Mouse (Mus musculus) stomach, postnatal 0 days (tissue): ENCODE data around the gene Eif4h. TPM values are rescaled to one million over a fixed set of nuclear protein-coding genes. Genes with fewer than 3 reads are reported as not detected.
A peak's percentile ranks its signal among the peaks of the same experiment; 100 is the strongest.

Experiments used
- ATAC-seq: fragments of 200-750 bp; cut with Nextera tagmentation; 2 replicates; pipeline ENCODE4 v1.8.0; 2017; ENCODE audit not compliant: low FRiP score, low TSS enrichment
- DNase-seq: peaks from one replicate; pipeline ENCODE4 v3.0.0-alpha.2; 2016; ENCODE audit warnings: low spot score
- H3K27ac ChIP-seq: fragments of 300-500 bp; sonication (generic); replicated peaks from 2 replicates; pipeline ENCODE4 v1.5.1; 2014; ENCODE audit warnings: mild to moderate bottlenecking, control low read depth
- H3K27me3 ChIP-seq: fragments of 300-500 bp; sonication (generic); 2 replicates; pipeline ENCODE4 v1.6.1; 2014; ENCODE audit warnings: low read length; ENCODE audit not compliant: control insufficient read depth, insufficient read depth
- H3K36me3 ChIP-seq: fragments of 300-500 bp; sonication (generic); 2 replicates; pipeline ENCODE4 v1.6.1; 2014; ENCODE audit warnings: low read length, mixed read lengths; ENCODE audit not compliant: control insufficient read depth, insufficient read depth
- H3K4me1 ChIP-seq: fragments of 300-500 bp; sonication (generic); replicated peaks from 2 replicates; pipeline ENCODE4 v1.6.1; 2014; ENCODE audit warnings: antibody characterized with exemption; ENCODE audit not compliant: control insufficient read depth, insufficient read depth
- H3K4me2 ChIP-seq: fragments of 300-500 bp; sonication (generic); replicated peaks from 2 replicates; pipeline ENCODE4 v1.6.1; 2014; ENCODE audit warnings: low read depth, mild to moderate bottlenecking, control low read depth, moderate library complexity
- H3K4me3 ChIP-seq: fragments of 300-500 bp; sonication (generic); 2 replicates; pipeline ENCODE4 v1.5.1; 2014; ENCODE audit warnings: low read depth, low read length, control low read depth
- H3K9ac ChIP-seq: fragments of 300-500 bp; sonication (generic); 2 replicates; pipeline ENCODE4 v1.6.1; 2014; ENCODE audit warnings: mild to moderate bottlenecking, low read length, control low read depth, mixed read lengths
- H3K9me3 ChIP-seq: fragments of 300-500 bp; sonication (generic); 2 replicates; pipeline ENCODE4 v1.6.1; 2016; ENCODE audit warnings: low read length; ENCODE audit not compliant: control insufficient read depth
- CTCF ChIP-seq: IDR thresholded peaks from 2 replicates; pipeline ENCODE4 v1.5.1; 2016; ENCODE audit warnings: antibody characterized with exemption, low read depth, mild to moderate bottlenecking, moderate library complexity
- EP300 ChIP-seq: optimal IDR thresholded peaks from 2 replicates; pipeline ENCODE3; 2016; ENCODE audit warnings: antibody characterized with exemption
- WGBS: fragments of 180-500 bp; shearing (Covaris S2); extraction: QIAGEN DNeasy Blood & Tissue Kit; methylation state at CpG from one replicate; pipeline ENCODE4 v1.1.7; 2014; 5-methylcytosine and 5-hydroxymethylcytosine counted together
- microRNA-seq: library from miRNA; unstranded; fragments of <30 nt; microRNA quantifications from one replicate; pipeline ENCODE4, GENCODE M21; 2016
- polyA plus RNA-seq: library from polyadenylated mRNA; unstranded; fragments of >200 nt; fragmentation: Nextera tagmentation; extraction: Ambion mirVana; gene quantifications from 2 replicates; pipeline ENCODE4 v1.2.1, GENCODE M21; 2015

The Eif4h gene
- polyA plus RNA-seq, 1 experiment from 2014 or later, result 238 TPM

- Histone ChIP-seq H3K4me2 (no peak overlapping the region), H3K27me3 (no peaks in the 10 kb centered on the region), H3K9me3 (no peaks in the 10 kb centered on the region), H3K27ac (no peak overlapping the region), H3K36me3 (no peaks in the 10 kb centered on the region), H3K4me1 (no peaks in the 10 kb centered on the region), H3K9ac (no peak overlapping the region), H3K4me3 (no peak overlapping the region)
- ATAC-seq (peak; percentile 29; the same call in 1 of the 2 replicates), DNase-seq (peak; percentile 47)
- TF ChIP-seq CTCF (peak; percentile 47), EP300 (no peak)
- 55% methylated on average over 14 of the region's 14 CpGs for WGBS
Measured at GRCm38 (mm10) chr5:134576517-134577220, 62.6 kb downstream of the Eif4h start.

- no peak overlapping the region for H3K4me2 ChIP-seq
- no peak overlapping the region for H3K9ac ChIP-seq
- H3K4me1 ChIP-seq, result no peaks in the 10 kb centered on the region
- DNase-seq, result no peak
- no peaks in the 10 kb centered on the region for H3K27me3 ChIP-seq
- no peaks in the 10 kb centered on the region for H3K36me3 ChIP-seq
- TF ChIP-seq CTCF, result no peak
- no peak for TF ChIP-seq EP300
- WGBS, result 86% methylated on average over 5 of the region's 5 CpGs
- no peaks in the 10 kb centered on the region for H3K9me3 ChIP-seq
- no peak overlapping the region for H3K27ac ChIP-seq
- no peak overlapping the region for H3K4me3 ChIP-seq
- no peak for ATAC-seq
Measured at GRCm38 (mm10) chr5:134575833-134576232, 63.5 kb downstream of the Eif4h start.

- Histone ChIP-seq H3K36me3 (no peaks in the 10 kb centered on the region), H3K4me1 (no peaks in the 10 kb centered on the region), H3K4me2 (peak overlapping the region; percentile 82), H3K9ac (peak overlapping the region; percentile 58; the same call in 1 of the 2 replicates), H3K9me3 (no peaks in the 10 kb centered on the region), H3K4me3 (peak overlapping the region; percentile 52), H3K27me3 (no peaks in the 10 kb centered on the region), H3K27ac (peak overlapping the region; percentile 76)
- ATAC-seq, result 0 out of 2 replicates have a peak, but pooled peaks have one; percentile 13
- no peak for DNase-seq
- WGBS, result 33% methylated on average over 10 of the region's 10 CpGs
- no peak for TF ChIP-seq CTCF
- TF ChIP-seq EP300, result no peak
Measured at GRCm38 (mm10) chr5:134572508-134573214, 66.6 kb downstream of the Eif4h start.

- Histone ChIP-seq H3K36me3 (no peaks in the 10 kb centered on the region), H3K9ac (peak overlapping the region; percentile 58), H3K27me3 (no peaks in the 10 kb centered on the region), H3K4me1 (no peaks in the 10 kb centered on the region), H3K9me3 (no peaks in the 10 kb centered on the region), H3K27ac (peak overlapping the region; percentile 76), H3K4me3 (peak overlapping the region; percentile 52), H3K4me2 (peak overlapping the region; percentile 82)
- DNase-seq, result peak; percentile 65
- WGBS, result under 1% methylated on average over 23 of the region's 23 CpGs
- TF ChIP-seq EP300 (no peak), CTCF (no peak)
- peak; percentile 58 for ATAC-seq
Measured at GRCm38 (mm10) chr5:134571730-134572507, 67.4 kb downstream of the Eif4h start.

Small RNA genes within 50 kb of the gene (microRNA-seq; reads per million reads assigned to microRNA genes)
- not detected for gene Mir7228

Other genes with a start within 250 kb of the Eif4h start
- 42.4 and 47.0 TPM in 2 replicates for gene Gtf2ird1, start 182.8 kb downstream of the Eif4h start, polyA plus RNA-seq
- gene Clip2, start 87.1 kb downstream of the Eif4h start, polyA plus RNA-seq, result 1.0 and 1.1 TPM in 2 replicates
- gene Syna, start 79.3 kb downstream of the Eif4h start, polyA plus RNA-seq, result 0.07 TPM in 2 replicates
- 81.5 and 83.7 TPM in 2 replicates for gene Rfc2, start 58.1 kb downstream of the Eif4h start, polyA plus RNA-seq
- 0.99 and 1.1 TPM in 2 replicates for gene Lat2, start 24.5 kb downstream of the Eif4h start, polyA plus RNA-seq
- gene Limk1, start 49.1 kb upstream of the Eif4h start, polyA plus RNA-seq, result 1.9 and 2.2 TPM in 2 replicates
- gene Eln, start 107.8 kb upstream of the Eif4h start, polyA plus RNA-seq, result 254 and 340 TPM in 2 replicates